Mouse (Mus musculus) Muller cell, postnatal 12 days (primary cell): Measurements from ENCODE around the gene Olfr901.
"Not testable (repeated sequence)": the region's sequence is repeated elsewhere in the genome, so short reads cannot be mapped to it uniquely, and the experiment has no call there.

Experiments
- DNase-seq: peaks from one replicate; pipeline ENCODE4 v3.0.0-alpha.2; 2015; ENCODE audit errors: inconsistent ontology term

The Olfr901 gene

GRCm38 (mm10) chr9:38429155-38429554, at the start of gene Olfr901:
Gene Olfr901, plus strand, starts transcription at chr9:38429455.
- DNase-seq: no peak

- no peak for DNase-seq
These were observed 27.9 kb upstream of the Olfr901 start, which contains the start of gene Olfr147 for GRCm38 (mm10) chr9:38401398-38401797. Gene Olfr147, plus strand, starts transcription at chr9:38401698.

- not testable (repeated sequence) for DNase-seq
These were observed 21.8 kb upstream of the Olfr901 start for GRCm38 (mm10) chr9:38407502-38407901.

- peak; percentile 16 for DNase-seq
These were observed 15.8 kb upstream of the Olfr901 start for GRCm38 (mm10) chr9:38413502-38413901.

- no peak for DNase-seq
These were observed 5.5 kb upstream of the Olfr901 start for GRCm38 (mm10) chr9:38423801-38424200.

- DNase-seq: no peak
These were observed 2.2 kb upstream of the Olfr901 start for GRCm38 (mm10) chr9:38427026-38427425.

- DNase-seq: no peak
These were observed 18.1 kb downstream of the Olfr901 start, which contains the start of gene Olfr902 for GRCm38 (mm10) chr9:38447352-38447751. Gene Olfr902, plus strand, starts transcription at chr9:38447652.

GRCm38 (mm10) chr9:38462844-38463243, 33.6 kb downstream of the Olfr901 start, which contains the start of gene Olfr904:
Gene Olfr904, plus strand, starts transcription at chr9:38463144.
- no peak for DNase-seq

GRCm38 (mm10) chr9:38470807-38471206, 41.6 kb downstream of the Olfr901 start, which contains the start of gene Olfr905:
Gene Olfr905, plus strand, starts transcription at chr9:38471107.
- no peak for DNase-seq
